Mouse (Mus musculus): ENCODE results near the gene Eif4b.

Eif4b gene

DNA sequence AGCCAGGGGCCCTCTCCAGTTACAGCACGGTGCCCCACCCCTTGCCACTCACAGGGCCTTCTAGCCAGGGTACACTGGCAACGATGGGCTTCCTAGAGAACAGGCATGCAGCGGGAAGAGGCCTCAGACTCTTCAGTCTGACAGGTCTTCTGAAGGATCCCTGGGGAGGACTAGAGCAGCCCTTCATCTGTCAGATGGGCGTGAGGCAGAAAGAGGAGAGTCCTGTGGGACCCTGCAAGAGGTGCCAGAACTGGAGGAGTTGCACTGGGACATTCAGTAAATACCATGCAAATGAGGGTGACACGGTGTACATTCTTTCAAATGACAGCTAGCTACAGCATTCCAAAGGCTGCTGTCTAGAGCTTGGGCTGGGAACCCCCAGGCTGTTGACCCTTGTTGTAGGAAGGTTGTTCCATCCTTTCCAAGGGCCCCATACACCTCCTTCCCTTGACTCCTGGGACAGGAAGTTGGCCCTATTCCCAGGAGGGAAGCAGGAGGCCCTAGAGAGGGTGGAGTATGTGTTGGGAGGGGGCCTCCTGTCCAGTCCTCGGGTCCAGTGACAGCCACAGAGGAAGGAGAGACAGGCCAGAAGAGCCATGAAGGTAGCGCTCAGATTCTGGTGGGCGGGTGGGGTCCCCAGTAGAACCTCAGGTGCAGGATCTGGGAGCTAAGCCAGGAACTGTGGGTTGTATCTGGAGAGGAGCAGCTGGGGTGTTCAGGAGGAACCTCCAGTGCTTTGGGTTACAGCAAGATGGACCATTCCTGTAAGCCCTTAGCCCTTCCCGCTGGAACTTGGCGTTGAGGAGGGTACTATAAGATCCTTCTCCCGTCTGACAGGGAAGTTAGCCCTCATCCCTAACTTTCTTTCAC lies 28.3 kb downstream of the Eif4b start:
- no peak for DNase-seq (ENCODE audit: low spot score)

DNA sequence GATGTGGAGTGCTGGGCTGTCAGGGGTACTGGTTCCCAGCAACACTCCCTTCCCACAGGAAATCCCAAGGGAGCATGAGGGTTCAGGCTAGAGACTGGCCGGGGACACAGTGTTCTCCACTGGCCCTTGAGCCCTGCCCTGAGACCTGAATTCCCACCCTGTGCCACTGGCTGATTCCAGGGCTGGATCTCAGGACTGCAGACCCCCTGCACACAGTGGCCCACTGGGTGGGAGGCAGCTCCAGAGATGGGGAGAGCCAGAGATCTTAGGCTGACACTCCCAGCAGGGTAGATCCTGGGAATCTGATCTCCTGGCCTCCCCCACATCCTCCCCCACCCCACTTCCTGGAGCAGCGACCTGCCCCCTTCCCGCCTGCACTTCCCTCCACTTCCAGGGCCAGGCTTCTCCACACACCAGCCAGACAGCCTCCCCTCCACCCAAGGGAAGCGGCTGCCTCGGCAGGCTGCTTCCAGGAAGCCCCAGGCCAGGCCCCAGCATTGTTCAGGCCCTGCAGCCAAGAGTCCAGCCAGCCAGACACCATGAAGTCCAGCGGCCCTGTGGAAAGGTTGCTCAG lies 29.1 kb downstream of the Eif4b start:
- DNase-seq (ENCODE audit: low spot score), result no peak

DNA sequence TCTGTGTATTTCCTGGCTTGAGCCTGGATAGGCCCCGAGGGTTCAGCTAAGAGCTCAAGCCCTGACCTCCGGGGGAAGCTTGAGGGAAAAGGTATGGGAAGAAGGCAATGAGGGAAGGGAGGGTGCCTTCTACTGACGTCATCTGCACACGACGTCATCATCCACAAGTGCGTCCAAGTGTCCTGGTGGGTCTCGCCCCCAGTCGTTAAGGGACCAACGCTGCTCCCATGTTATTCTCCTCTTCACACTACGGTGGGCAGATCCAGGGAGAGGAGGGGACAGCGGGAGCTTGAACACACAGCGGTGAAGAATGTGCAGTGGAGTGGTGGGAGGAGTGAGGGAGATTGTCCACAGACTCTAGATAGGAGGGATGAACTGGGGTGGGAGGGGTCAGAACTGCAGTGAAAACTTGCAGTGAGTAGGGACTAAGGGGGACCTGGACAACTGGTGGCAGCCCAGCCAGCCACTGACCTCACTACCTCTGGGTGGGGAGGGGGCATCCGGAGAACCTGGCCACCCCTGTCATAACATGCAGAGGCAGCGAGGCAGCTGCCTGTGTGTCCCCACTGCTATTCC lies 29.9 kb downstream of the Eif4b start:
- DNase-seq (ENCODE audit: low spot score), result no peak

DNA sequence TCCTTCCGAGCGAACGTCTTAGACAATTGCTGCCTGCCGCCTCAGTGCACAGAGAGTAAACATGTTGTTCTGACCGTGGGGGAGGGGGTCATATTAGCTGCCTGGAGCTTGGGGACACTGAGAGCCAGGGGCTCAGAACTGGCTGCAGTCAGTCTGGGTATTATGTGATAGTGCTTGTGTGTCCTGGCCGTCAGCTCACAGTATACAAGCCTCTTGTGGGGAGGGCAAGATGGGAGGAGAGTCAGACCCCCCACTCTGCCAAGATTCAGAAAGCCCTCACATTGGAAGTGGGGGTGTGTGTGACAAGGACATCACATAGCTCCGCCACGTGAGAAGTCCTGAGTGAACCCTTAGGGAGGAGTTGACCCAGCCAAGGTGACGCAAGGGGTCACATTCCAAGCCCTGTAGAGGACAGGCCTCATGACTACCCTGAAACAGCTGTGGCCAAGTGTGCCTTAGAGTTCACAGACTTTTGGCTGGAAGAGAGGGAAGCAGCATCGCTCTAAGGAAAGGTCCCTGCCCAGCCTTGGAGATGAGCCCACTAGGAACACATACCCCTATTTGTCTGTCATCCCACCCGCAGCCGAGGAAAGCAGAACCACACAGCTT lies 30.5 kb downstream of the Eif4b start:
- DNase-seq (ENCODE audit: low spot score), result no peak

DNA sequence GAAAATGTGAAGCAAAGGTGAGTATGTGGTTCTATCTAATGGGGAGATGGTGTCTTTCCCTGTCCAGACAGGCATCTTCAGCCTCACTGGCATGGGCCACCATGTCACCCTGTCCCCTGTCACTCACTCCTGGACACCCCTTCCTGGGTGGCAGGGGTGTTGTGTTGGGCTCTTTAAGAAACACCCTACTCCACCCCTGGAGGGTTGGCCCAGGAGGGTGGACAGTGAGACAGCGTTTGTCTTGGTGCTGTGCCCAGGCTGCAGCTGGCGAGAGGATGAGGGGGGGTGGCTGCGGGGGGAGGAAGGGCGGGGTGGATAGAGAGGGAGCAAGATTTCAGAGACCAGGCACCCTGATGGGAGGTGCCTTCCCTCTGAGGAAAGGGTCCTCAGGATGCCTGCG lies 31.8 kb downstream of the Eif4b start:
- DNase-seq (ENCODE audit: low spot score), result no peak

DNA sequence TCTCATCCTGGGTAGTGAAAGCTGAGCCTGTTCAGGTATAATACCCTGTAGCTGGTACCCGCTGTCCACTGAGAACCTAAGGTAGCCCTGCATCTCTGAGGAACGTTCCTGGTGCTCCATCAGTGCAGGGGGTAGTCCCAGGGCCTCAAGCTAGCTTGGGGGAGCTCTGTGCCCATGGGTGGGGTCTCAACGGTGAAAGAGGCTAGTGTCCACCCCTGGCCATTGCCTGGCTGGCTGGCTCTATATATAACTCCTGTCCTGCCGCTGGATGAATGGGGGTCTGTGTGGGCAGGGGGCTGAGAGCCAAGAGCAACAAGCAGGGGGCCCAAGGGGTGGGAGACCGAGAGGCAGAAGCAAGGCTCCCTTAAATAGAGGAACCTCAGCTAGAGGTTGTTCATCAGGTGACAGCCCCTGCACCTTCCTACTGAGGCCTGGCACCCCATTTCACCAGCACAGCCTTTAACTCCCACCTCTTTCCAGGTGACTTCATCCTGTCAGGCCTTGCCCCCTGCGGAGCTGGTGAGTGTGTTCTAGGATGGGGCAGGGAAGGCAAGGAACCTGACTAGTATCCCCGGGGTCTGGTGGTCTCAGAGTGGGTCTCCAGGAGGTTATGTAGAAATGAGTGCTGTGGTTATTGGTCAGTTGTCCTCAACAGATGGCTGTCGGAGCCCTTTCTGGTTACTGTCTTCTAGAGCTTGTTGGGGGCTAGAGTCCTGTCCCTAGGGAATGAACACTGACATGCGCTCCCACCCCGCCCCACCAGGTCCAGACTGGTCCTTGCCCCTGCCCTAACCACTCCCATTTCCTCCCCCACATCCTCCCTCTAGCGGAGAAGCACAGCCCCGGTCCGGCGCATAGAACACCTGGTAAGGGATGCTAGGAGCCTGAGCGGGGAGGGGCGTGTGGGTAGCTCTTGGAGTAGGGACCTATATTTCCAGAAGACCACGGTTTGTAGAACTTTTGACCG lies 32.5 kb downstream of the Eif4b start:
- no peak for DNase-seq (ENCODE audit: low spot score)

DNA sequence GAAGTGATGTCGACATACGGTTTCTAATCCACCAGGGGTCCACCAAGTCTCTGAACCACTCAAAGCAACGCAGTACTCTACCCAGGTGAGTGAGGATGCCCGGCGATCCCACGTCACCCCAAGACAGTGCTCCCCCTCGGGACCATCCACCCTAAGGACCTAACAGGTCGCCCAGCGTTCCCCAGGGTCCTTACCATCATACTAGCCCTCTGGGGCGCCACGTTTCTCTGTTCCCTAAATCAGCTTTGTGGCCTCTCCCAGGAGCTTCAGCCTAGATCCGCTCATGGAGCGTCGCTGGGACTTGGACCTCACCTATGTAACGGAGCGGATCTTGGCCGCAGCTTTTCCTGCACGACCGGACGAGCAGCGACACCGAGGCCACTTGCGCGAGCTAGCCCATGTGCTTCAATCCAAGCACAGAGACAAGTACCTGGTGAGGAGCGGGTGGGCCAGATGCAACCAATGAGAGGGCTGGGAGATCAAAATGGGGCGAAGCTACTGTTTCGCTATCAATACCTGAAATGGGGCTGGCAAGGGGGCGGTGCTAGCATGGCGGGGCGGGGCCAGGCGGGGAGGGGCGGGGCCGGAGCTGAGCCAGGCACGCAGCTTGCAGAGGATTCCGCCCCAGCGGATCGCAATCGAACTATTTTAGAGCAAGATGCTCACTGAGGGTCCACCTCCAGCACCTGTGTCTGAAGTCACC lies 33.3 kb downstream of the Eif4b start:
- DNase-seq (ENCODE audit: low spot score), result no peak

DNA sequence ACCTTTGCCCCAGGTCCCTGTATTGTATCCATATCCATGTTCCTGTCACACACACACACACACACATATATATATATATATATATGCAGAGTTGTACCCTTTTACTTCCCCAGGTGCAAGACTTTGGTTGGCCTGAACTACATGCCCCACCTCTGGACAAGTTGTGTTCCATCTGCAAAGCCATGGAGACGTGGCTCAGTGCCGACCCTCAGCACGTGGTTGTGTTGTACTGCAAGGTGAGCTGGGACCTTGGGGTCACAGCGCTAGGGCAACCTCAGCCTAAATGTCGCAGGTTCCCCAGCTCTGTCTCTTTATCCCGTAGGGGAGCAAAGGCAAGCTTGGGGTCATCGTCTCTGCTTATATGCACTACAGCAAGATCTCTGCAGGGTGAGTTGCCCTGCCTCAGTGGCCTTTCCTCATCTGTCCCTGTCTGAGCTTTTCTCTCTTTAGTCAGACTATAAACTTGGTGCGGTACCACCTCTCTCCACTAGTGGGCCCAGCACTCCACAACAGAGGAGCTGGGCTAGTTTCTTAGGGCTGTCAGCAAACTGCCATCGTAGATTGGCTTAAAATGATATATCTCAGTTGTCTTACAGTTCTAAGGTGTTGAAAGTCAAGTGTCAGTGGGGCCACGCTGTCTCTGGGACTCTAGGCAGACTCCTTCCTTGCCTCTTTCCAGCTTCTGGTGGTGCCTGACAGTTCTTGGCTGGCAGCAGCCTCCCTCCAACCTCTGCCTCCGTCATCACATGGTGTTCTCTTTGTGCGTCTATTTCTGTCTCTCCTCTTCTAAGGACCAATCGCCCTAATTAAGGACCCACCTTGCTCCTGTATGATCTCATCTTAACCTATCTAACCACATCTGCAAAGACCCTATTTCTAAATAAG lies 34.4 kb downstream of the Eif4b start:
- no peak for DNase-seq (ENCODE audit: low spot score)

DNA sequence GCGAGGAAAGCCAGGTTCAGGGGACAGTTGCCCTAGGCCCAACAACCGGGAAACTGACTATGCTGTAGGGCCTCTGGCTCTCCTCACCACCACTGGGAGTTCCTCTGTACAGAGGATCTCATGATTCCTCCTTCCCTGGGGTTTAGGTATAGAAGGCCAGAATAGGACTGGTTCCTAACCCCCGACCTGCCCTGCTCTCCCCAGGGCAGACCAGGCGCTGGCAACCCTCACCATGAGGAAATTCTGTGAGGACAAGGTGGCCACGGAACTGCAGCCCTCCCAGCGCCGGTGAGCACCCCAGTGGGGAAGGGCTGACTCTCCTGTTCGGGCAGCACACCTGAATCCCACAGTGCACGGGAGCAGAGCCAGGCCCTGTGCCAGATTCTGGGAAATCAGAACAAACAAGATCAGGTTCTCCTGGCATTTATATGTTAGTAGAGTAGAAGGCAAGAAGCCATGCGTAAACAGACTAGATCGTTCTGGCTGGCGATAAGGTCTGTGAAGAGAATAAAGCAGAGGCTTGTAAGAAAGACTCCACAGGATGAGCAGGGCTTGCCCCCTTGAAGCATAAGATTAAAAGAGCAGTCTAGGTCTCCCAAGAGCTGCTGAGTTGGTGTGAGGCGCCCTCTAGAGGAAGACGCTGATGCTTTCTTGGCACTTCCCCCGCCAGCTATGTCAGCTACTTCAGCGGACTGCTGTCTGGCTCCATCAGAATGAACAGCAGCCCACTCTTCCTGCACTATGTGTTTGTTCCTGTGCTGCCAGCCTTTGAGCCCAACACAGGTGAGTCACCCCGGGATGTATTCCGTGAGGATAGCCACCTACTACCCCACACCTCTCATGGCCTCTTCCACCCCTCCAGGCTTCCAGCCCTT lies 35.3 kb downstream of the Eif4b start:
- no peak for DNase-seq (ENCODE audit: low spot score)

DNA sequence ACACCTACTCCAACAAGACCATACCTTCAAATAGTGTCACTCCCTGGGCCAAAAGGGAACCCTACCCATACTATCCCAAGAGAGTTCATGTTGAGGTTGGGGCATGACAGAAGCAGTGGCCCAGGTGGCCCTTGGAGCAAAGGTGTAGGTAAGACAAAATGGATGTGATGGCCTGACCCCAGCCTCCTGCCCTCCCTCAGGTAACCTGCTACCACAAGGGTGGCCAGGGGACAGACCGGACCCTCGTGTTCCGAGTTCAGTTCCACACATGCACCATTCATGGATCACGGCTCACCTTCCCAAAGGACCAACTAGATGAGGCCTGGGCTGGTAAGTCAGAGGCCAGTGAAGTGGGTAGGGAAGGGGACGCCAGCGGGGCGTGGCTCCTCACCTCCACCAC lies 36.7 kb downstream of the Eif4b start:
- DNase-seq (ENCODE audit: low spot score), result no peak

DNA sequence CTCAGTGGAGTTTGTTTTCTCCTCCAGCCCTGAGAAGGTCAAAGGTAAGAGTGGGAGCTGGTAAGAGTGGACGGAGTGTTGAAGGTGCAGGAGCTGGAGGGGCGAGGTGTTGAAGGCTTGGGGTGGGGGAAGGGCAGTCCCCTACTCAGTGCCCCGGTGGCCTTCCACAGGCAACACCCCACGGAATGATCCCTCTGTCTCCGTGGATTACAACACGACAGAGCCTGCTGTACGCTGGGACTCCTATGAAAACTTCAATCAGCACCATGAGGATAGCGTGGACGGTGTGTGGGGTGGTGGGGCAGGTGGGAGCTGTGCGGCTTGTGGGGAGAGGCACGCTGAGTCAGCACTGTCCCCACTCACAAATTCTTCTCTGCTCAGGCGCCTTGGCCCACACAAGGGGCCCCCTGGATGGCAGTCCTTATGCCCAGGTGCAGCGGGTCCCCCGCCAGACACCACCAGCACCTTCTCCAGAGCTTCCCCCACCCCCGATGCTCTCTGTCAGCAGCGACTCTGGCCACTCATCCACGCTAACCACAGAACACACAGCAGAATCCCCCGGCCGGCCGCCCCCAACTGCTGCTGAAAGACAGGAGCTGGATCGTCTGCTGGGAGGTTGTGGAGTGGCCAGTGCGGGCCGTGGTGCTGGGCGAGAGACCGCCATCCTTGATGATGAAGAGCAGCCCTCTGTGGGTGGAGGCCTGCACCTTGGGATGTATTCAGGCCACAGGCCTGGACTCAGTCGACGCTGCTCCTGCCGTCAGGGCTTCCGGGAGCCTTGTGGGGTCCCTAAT lies 37.3 kb downstream of the Eif4b start:
- no peak for DNase-seq (ENCODE audit: low spot score)

DNA sequence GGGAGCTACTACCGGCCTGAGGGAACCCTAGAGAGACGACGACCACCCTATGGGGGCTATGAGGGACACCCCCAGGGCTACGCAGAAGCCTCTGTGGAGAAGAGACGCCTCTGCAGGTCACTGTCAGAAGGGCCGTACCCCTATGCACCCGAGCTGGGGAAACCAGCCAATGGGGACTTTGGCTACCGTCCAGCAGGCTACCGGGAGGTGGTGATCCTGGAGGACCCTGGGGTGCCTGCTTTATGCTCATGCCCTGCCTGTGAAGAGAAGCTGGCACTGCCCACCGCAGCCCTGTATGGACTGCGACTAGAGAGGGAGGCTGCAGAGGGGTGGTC lies 37.9 kb downstream of the Eif4b start:
- no peak for DNase-seq (ENCODE audit: low spot score)

DNA sequence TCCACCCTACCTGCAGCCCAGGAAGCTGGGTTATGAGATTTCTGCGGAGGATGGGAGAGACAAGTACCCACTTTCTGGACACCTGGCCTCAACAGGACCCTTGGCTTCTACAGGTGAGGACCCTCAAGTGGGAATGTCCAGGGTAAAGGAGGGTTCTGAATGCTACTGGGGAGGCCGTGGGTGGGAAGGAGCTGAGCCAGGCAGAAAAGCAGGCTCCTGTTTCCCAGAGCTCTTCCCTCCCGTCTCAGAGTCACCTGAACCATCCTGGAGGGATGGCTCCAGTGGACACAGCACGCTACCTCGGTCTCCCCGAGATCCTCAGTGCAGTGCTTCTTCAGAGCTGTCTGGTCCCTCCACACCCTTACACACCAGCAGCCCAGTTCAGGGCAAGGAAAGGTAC lies 38.6 kb downstream of the Eif4b start:
- DNase-seq (ENCODE audit: low spot score), result no peak

DNA sequence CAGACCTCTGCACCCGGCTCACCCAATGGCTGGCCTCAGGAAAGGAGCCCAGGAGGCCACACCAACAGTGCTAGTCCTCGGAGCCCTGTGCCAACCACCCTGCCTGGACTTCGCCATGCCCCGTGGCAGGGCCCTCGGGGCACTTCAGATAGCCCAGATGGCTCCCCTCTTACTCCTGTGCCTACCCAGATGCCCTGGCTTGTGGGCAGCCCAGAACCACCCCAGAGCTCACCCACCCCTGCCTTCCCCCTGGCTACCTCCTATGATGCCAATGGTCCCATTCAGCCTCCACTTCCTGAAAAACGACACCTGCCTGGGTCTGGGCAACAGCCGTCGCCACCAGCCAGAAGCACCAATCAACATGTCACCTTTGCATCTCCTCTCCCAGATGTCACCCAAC lies 39.3 kb downstream of the Eif4b start:
- DNase-seq (ENCODE audit: low spot score), result no peak

DNA sequence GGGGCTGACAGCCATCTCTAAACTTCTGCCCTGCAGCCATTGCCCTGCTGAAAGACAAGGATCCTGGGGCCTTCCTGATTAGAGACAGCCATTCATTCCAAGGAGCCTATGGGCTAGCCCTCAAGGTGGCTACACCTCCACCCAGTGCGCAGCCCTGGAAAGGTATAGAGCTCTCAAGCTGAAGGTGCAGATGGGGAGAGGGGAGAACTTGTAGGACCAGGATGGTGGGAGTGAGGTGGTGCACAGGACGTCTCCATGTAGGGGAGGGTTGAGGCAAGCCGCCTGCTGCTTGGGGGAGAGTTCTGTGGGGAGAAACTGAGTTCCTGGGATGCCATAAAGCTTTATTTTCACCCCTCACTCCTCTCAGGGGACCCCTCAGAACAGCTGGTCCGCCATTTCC lies 40.1 kb downstream of the Eif4b start:
- DNase-seq (ENCODE audit: low spot score), result no peak

DNA sequence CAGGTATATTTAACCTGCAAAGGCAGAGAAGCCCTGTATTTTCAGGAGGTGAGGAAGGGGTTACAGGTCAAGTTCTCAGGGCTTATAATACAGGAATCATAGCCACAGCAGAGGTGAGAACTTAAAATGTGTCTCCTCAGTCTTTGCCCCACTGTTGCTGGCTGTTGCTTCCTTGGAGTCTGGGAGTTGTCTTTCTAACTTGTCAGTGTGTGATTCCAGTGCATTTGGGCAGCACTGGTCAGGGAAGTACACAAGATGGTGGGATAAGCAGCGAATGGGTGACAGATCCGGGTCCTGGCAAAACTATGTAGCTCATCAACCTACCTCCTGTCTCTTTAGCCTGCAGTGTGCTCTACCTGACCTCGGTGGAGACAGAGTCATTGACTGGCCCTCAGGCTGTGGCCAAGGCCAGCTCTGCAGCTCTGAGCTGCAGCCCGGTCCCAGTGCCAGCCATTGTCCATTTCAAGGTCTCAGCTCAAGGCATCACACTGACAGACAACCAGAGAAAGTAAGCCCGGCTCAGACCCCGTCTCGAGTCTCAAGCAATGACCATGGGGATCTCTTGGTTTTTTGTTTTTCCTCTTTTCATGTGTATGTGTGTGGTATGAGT lies 41.2 kb downstream of the Eif4b start:
- no peak for DNase-seq (ENCODE audit: low spot score)

DNA sequence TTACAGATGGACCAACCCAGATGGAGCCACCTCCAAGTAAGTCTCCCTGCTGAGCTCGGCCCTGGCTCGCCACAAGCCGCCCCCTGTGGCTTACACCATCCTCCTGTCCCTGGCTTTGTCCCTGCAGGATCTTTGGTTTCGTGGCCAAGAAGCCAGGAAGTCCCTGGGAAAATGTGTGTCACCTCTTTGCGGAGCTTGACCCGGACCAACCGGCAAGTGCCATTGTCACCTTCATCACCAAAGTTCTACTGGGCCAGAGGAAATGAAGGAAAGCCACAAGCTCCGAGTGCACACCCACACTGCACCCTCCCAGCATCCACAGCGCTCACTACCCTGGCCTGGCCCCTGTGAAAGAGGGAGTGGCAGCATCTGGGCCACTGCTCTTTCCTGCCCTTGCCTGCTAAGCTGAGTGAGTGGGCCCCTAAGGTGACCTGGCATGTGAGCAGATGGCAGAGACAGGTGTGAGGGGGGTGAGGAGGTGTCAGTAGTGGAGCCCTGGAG lies 42.2 kb downstream of the Eif4b start:
- DNase-seq (ENCODE audit: low spot score), result no peak

All from ovary, postnatal 10 days (tissue).